Mouse (Mus musculus): ENCODE data around the gene Mdga1. TPM values are rescaled to one million over a fixed set of nuclear protein-coding genes. Genes with fewer than 3 reads are reported as not detected.

Mdga1 gene
- 9.1 and 10.9 TPM in 2 replicates for polyA plus RNA-seq (2012; rRNA removed)

GRCm38 (mm10) chr17:29970037-29970555 lies at the start of gene Mdga1:
TSS of gene Mdga1 (minus strand) at chr17:29970087.
- H3K27ac ChIP-seq (ENCODE audit: insufficient read depth, low read length), result no peak within 1 kb of the TSS
- H3K4me3 ChIP-seq (ENCODE audit: insufficient read depth, low read length), result no peak within 1 kb of the TSS
- TF ChIP-seq POLR2A (IDR thresholded peaks at IDR 0.05; ENCODE audit: extremely low read depth, insufficient read depth, low read length) (no peak), CTCF (IDR thresholded peaks at IDR 0.05; ENCODE audit: extremely low read depth, insufficient read depth, low read length) (no peak)
- no peaks in the 10 kb centered on the region for H3K4me1 ChIP-seq (ENCODE audit: control insufficient read depth, insufficient read depth, low read length)

DNA sequence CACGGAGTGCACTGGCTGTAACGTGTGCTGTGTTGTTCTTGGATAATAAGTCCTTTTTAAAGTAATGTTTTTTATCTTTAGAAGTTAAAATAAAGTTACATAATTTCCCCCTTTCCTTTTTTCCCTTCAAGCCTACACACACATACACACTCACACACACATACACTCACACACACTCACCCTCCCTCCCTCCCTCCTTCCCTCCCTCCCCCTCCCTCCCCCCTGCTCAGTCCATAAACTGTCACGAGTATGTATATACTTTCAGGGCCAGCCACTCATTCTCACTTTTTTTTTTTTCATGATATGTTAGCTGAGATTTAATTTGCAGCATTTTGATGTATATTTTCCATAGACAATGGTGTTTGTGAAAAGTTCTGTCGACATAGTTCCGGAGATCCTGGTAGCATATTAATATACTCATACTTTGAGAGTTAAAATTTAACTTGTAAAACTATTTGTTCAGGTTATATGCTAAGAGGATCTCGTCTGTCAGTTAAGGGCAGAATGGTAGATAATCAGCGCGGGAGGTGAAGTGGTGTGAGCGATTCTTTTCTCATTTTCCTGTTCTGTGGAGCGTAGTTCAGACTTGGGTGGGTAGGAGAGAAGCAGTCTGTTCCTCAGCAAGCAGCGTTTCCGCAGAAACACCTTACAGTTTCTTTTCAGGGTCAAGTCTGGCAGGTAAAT lies 49.2 kb upstream of the Mdga1 start:
- Histone ChIP-seq H3K4me1 (ENCODE audit: control insufficient read depth, insufficient read depth, low read length) (peaks cover 3% of the 10 kb centered on the region; the same call in 1 of the 2 replicates), H3K27ac (ENCODE audit: insufficient read depth, low read length) (no peak overlapping the region)
- TF ChIP-seq CTCF (IDR thresholded peaks at IDR 0.05; ENCODE audit: extremely low read depth, insufficient read depth, low read length) (no peak), POLR2A (IDR thresholded peaks at IDR 0.05; ENCODE audit: extremely low read depth, insufficient read depth, low read length) (no peak)

GRCm38 (mm10) chr17:30014660-30015059 lies 44.8 kb upstream of the Mdga1 start:
- H3K4me1 ChIP-seq (ENCODE audit: control insufficient read depth, insufficient read depth, low read length), result peaks cover 4% of the 10 kb centered on the region; the same call in 1 of the 2 replicates
- TF ChIP-seq POLR2A (IDR thresholded peaks at IDR 0.05; ENCODE audit: extremely low read depth, insufficient read depth, low read length) (no peak), CTCF (IDR thresholded peaks at IDR 0.05; ENCODE audit: extremely low read depth, insufficient read depth, low read length) (0 out of 2 replicates have a peak, but pooled peaks have one; percentile 7)
- no peak overlapping the region for H3K4me3 ChIP-seq (ENCODE audit: insufficient read depth, low read length)
- H3K27ac ChIP-seq (ENCODE audit: insufficient read depth, low read length), result no peak overlapping the region

More for the DNA sequence above, 49.2 kb upstream of the Mdga1 start:
- H3K4me3 ChIP-seq (ENCODE audit: insufficient read depth, low read length), result no peak overlapping the region

DNA sequence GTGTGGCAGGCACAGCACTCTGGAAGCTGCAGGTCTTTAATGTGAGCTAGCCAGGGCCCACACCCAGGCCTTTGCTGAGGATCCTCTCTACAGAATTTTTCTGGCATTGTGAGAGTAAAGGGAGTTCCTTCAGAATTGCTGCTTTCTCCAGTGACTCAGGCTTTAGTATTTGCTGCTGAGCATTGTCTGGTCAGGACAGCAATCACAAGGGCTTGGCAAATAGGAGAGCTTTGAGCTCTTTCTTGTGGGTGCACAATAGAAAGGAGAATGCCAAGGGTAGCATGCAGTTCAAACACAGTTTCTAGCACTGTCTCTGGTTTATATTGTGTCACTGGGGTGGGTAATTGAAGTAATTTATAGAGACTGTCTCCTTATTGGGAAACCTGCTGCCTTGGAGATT lies 38.5 kb upstream of the Mdga1 start:
- TF ChIP-seq POLR2A (IDR thresholded peaks at IDR 0.05; ENCODE audit: extremely low read depth, insufficient read depth, low read length), result no peak
- no peak for TF ChIP-seq CTCF (IDR thresholded peaks at IDR 0.05; ENCODE audit: extremely low read depth, insufficient read depth, low read length)
- H3K4me1 ChIP-seq (ENCODE audit: control insufficient read depth, insufficient read depth, low read length), result peaks cover 16% of the 10 kb centered on the region

GRCm38 (mm10) chr17:30007883-30008282 lies 38.0 kb upstream of the Mdga1 start:
- TF ChIP-seq CTCF (IDR thresholded peaks at IDR 0.05; ENCODE audit: extremely low read depth, insufficient read depth, low read length) (no peak), POLR2A (IDR thresholded peaks at IDR 0.05; ENCODE audit: extremely low read depth, insufficient read depth, low read length) (no peak)
- Histone ChIP-seq H3K27ac (ENCODE audit: insufficient read depth, low read length) (0 out of 2 replicates have a peak overlapping the region, but pooled peaks have one; percentile 12), H3K4me3 (ENCODE audit: insufficient read depth, low read length) (no peak overlapping the region), H3K4me1 (ENCODE audit: control insufficient read depth, insufficient read depth, low read length) (peaks cover 16% of the 10 kb centered on the region)

More for the DNA sequence above, 38.5 kb upstream of the Mdga1 start:
- Histone ChIP-seq H3K4me3 (ENCODE audit: insufficient read depth, low read length) (no peak overlapping the region), H3K27ac (ENCODE audit: insufficient read depth, low read length) (0 out of 2 replicates have a peak overlapping the region, but pooled peaks have one; percentile 12)

GRCm38 (mm10) chr17:30006877-30007276 lies 37.0 kb upstream of the Mdga1 start:
- Histone ChIP-seq H3K4me3 (ENCODE audit: insufficient read depth, low read length) (no peak overlapping the region; the same call in 1 of the 2 replicates), H3K4me1 (ENCODE audit: control insufficient read depth, insufficient read depth, low read length) (peaks cover 16% of the 10 kb centered on the region), H3K27ac (ENCODE audit: insufficient read depth, low read length) (no peak overlapping the region)
- no peak for TF ChIP-seq POLR2A (IDR thresholded peaks at IDR 0.05; ENCODE audit: extremely low read depth, insufficient read depth, low read length)
- no peak for TF ChIP-seq CTCF (IDR thresholded peaks at IDR 0.05; ENCODE audit: extremely low read depth, insufficient read depth, low read length)

DNA sequence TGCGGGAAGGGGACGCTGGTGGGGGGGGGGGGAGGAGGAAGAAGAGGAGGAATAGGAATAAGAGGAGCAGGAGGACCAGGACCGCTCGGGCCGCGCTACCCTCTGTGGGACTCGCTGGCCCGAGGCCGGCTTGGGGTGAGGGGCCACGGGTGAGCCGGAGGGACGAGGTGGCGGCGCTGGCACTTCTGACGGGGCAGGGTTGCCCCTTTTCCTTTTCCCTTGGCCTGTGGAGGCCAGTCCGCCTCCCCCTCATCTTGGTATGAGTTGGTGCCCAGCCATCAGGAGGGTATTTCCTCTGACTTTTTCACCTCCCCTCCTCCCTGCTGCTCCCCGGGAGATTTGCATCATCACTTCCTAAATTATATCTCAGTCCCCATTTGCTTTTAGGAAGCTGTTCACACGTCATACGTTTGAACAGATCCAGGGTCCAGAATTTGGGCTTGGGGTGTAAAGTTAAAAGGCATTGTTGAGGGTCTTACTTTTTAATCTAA lies 35.6 kb upstream of the Mdga1 start:
- peak overlapping the region; percentile 76; the same call in 1 of the 2 replicates for H3K27ac ChIP-seq (ENCODE audit: insufficient read depth, low read length)
- TF ChIP-seq CTCF (IDR thresholded peaks at IDR 0.05; ENCODE audit: extremely low read depth, insufficient read depth, low read length) (no peak), POLR2A (IDR thresholded peaks at IDR 0.05; ENCODE audit: extremely low read depth, insufficient read depth, low read length) (no peak)
- peak overlapping the region; percentile 61 for H3K4me3 ChIP-seq (ENCODE audit: insufficient read depth, low read length)
- peaks cover 16% of the 10 kb centered on the region for H3K4me1 ChIP-seq (ENCODE audit: control insufficient read depth, insufficient read depth, low read length)

GRCm38 (mm10) chr17:30005103-30005443 lies 35.2 kb upstream of the Mdga1 start:
- peak overlapping the region; percentile 61 for H3K4me3 ChIP-seq (ENCODE audit: insufficient read depth, low read length)

DNA sequence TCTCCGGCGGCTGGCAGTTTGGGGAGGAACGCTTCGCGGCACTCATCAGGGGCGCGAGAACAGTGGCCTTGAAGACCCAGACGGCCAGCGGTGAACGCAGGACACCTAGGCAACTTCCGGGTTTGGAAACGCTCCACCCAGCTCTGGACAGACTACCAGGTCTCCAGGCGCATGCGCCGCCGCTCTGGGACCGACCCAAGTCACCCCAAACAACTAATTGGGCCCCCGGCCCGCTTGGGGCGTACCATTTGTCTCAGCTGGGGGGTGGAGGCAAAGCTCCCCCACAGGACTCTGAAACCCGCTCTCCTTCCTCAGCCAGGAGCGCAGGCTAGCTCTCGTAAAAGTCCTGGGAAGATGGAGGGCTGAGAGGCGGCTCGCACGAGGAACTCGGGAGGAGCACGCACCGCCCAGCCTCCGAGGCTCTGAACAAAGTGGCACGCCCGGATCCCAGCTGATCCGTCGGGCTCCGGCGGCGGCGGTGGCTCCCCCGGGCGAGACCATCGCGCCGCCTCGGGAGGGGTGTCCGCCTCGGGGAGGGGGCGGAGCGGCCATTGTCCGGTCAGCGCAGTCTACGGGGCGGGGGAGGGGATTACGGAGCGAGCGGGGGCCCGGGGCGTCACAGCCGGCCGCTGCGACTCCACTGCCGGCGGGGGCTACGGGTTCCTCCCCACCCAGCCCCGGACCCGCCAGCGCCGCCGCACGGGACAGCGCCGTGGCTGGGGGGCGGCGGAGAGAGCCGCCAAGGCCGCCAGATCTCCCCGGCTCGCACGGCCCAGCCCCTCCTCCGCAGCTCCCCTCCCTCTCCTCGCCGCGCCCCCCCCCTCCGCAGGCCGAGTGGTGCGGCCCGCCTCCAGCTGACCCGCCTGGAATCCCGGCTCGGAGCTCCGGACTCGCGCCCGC lies 34.6 kb upstream of the Mdga1 start, which contains the start of gene Zfand3:
Gene Zfand3 (plus strand): TSS at position 531 of the 900 bp plus-strand sequence.
- H3K4me1 ChIP-seq (ENCODE audit: control insufficient read depth, insufficient read depth, low read length), result peaks cover 12% of the 10 kb centered on the region
- H3K27ac ChIP-seq (ENCODE audit: insufficient read depth, low read length), result peak within 1 kb of the TSS; percentile 94
- peak within 1 kb of the TSS; percentile 61 for H3K4me3 ChIP-seq (ENCODE audit: insufficient read depth, low read length)
- TF ChIP-seq POLR2A (IDR thresholded peaks at IDR 0.05; ENCODE audit: extremely low read depth, insufficient read depth, low read length) (no peak; the same call in none of the 2 replicates), CTCF (IDR thresholded peaks at IDR 0.05; ENCODE audit: extremely low read depth, insufficient read depth, low read length) (no peak)

More at GRCm38 (mm10) chr17:30005103-30005443, 35.2 kb upstream of the Mdga1 start:
- Histone ChIP-seq H3K4me1 (ENCODE audit: control insufficient read depth, insufficient read depth, low read length) (peaks cover 16% of the 10 kb centered on the region), H3K27ac (ENCODE audit: insufficient read depth, low read length) (no peak overlapping the region)
- no peak for TF ChIP-seq POLR2A (IDR thresholded peaks at IDR 0.05; ENCODE audit: extremely low read depth, insufficient read depth, low read length)
- TF ChIP-seq CTCF (IDR thresholded peaks at IDR 0.05; ENCODE audit: extremely low read depth, insufficient read depth, low read length), result no peak

All from cortical plate, adult 2 months (tissue).